Mouse (Mus musculus): Measurements from ENCODE around the gene Tfrc.

DNA sequence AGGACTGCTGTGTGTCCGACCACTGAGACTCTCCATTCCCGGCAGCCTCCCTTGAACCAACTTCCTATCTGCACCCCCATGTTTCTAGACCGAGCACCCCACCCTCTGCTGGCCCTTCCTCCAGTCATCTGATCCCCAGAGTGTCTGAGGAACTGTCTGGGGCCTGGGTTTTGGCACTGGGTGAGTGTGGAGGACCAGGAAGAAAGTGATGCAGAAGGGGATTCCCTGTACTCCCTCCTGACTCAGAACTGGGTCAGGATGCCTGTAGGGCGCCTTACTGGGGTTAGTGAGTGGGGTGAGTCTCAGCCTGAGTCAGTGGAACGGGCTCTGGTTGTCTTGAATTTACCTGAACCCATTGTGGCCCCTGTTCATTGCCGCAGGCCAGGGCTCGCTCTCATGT is 63.5 kb downstream of the Tfrc start:
- TF ChIP-seq CTCF (IDR thresholded peaks at IDR 0.05; ENCODE audit: control insufficient read depth, insufficient read depth, insufficient read length) (no peak), USF1 (IDR thresholded peaks at IDR 0.05; ENCODE audit: low read depth) (no peak), MYOD1 (IDR thresholded peaks at IDR 0.05; ENCODE audit: control insufficient read depth, insufficient read length, low read depth) (no peak), MAX (IDR thresholded peaks at IDR 0.05) (no peak), FOSL1 (IDR thresholded peaks at IDR 0.05; ENCODE audit: insufficient read depth, low read length, poor library complexity, severe bottlenecking) (no peak)

Data from C2C12 (cell line).